Mouse (Mus musculus) lung, postnatal 4 days (tissue): ENCODE measurements around the gene Tlr9.

Source experiments
- DNase-seq, 2 experiments: peaks; one replicate each; pipeline ENCODE4 v3.0.0; 2021

Tlr9 gene

GRCm38 (mm10) chr9:106269076-106269788 lies 46.8 kb downstream of the Tlr9 start:
- no peak for DNase-seq

- DNase-seq = no peak
Measured at GRCm38 (mm10) chr9:106269879-106270278, 47.5 kb downstream of the Tlr9 start.

GRCm38 (mm10) chr9:106270656-106271055 lies 48.3 kb downstream of the Tlr9 start:
- no peak for DNase-seq

GRCm38 (mm10) chr9:106272288-106272687 lies 49.9 kb downstream of the Tlr9 start:
- DNase-seq = no peak

- DNase-seq = no peak
Measured at GRCm38 (mm10) chr9:106273276-106273675, 50.9 kb downstream of the Tlr9 start.

- no peak for DNase-seq
Measured at GRCm38 (mm10) chr9:106273791-106274190, 51.4 kb downstream of the Tlr9 start.

GRCm38 (mm10) chr9:106274652-106275180 lies 52.3 kb downstream of the Tlr9 start:
- DNase-seq = no peak

- no peak for DNase-seq
Measured at GRCm38 (mm10) chr9:106275806-106276205, 53.4 kb downstream of the Tlr9 start.
